Mouse (Mus musculus) adrenal gland, postnatal 10 days (tissue): ENCODE data around the gene Slc38a4. TPM values are rescaled to one million over a fixed set of nuclear protein-coding genes. Genes with fewer than 3 reads are reported as not detected.
A peak's percentile ranks its signal among the peaks of the same experiment; 100 is the strongest.

Experiments
- DNase-seq: peaks from one replicate; pipeline ENCODE4 v3.0.0; 2021; ENCODE audit warnings: mixed read lengths
- total RNA-seq, 2 experiments: library from RNA; stranded (reverse); gene quantifications; 2 replicates each; pipeline ENCODE4 v1.2.3; 2021

Gene Slc38a4
- total RNA-seq, 2 experiments from 2014 or later: 47.6 to 103 TPM

DNA sequence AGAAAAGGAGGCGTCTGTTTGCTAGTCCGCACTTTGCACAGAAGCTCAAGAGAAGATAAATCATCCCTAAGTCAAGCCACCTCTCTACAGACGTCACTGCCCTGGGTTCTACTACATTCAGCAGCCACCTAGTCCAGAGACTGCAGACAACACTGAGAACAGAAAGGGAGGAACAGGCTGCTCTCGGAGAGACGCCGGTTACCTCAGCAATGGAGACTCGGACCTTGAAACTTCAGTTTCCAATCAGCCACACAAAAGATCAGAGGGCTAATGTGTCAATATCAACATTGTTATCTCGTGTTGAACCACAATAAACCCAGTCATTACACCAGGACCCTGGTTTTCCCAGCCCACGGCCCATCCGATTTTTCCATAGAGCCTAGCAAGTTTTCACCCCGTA, 36.4 kb downstream of the Slc38a4 start:
- DNase-seq: no peak

DNA sequence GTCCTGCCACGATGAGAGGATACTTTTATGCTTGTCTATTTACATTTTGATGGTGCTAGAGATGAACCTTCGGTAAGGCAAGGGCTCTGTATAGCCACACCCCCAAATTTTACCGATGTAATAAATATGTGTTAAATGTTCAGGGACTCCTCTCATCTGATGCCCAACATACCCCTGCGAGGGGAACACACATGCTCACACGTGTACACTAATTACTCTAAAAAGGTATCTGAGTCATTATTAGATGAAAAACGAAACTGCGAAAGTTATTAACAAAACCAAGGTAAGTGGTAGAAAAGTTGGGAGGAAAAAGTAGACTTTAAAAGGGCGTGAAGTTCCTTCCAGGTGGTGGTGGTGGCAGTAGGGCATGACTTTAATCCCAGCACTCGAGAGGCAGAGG, 38.6 kb downstream of the Slc38a4 start:
- DNase-seq: no peak

DNA sequence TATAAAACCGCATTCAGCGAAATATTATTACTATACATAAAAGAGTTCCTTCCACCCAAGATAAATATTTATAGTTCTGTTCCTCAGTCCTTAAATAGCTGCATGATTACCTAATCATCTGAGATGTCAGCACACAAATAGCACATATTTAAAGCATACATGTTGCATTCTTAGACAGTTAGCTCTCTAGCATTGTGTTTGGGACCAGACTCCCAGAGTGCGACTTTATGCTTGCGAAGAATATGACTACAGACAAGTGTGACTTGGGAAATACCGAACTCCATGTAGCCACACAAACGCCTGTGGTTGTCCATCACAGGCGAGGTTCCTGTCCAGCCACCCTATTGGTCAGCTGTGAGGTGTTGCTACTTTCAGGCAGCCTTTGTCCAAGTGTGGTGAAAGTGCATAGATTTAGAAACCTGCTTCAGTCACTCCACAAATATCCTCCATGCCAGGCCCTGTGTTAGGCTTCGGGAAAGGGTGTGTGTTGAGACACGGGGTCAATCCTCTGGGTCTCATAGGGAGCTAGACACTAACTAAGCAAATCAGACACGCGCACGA, 40.6 kb downstream of the Slc38a4 start:
- peak; percentile 13 for DNase-seq

- DNase-seq: no peak
Observed at GRCm38 (mm10) chr15:97011599-97012372, 44.0 kb downstream of the Slc38a4 start.

- no peak for DNase-seq
Observed at GRCm38 (mm10) chr15:97009271-97009670, 46.5 kb downstream of the Slc38a4 start.

GRCm38 (mm10) chr15:97005631-97006234, 50.0 kb downstream of the Slc38a4 start:
- DNase-seq: no peak

GRCm38 (mm10) chr15:97004525-97004867, 51.3 kb downstream of the Slc38a4 start:
- DNase-seq: no peak

DNA sequence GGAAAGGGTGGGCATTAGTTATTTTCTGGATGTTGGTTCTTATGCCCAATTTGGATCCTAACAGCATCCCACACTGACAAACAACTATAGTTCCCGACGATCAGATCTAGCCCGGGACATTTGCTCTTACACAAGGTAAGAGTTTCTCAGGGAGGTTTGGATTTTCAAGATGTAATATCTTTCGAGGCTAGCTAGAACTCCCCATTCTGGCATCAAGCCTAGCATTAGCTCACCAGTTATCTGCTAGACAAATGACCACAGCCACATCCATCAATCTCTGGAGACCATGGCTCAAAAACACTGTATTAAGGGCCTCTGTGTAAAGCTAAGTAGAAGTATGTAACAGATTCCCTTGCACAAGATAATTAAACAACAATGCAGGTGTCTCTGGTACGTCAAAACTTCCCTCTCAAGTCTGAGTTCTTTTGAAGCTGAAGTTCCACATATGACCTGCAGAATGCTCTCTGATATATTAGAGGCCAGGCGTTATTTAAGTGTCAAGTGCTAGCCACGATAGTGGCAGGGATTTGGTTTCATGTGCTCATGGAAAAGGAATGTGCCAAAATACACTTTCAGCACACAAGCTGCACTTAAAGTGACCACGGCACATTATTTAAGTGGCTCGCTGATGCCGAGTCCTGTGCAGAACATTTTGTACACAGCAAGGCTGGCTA, 51.8 kb downstream of the Slc38a4 start:
- peak; percentile 15 for DNase-seq

GRCm38 (mm10) chr15:97003186-97003585, 52.6 kb downstream of the Slc38a4 start:
- DNase-seq: no peak

DNA sequence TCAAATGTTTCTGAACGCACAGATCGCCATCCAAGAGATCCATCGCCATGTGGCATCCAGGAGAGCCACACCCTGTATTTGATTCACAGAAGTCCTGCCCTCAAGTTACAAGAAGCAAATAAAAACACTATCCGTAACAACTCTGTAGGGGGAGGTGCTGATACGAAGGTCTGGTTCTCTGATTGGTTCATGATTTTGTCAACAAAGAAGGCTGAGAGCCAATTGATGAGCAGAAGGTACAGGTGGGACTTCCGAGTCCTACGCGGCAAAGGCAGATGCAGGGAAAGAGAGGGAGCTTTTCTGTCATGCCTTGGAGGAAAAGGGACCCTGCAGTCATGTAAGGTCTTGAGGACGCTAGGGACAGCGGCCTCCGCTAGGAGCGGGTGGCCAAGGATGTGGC, 53.0 kb downstream of the Slc38a4 start:
- DNase-seq: no peak

DNA sequence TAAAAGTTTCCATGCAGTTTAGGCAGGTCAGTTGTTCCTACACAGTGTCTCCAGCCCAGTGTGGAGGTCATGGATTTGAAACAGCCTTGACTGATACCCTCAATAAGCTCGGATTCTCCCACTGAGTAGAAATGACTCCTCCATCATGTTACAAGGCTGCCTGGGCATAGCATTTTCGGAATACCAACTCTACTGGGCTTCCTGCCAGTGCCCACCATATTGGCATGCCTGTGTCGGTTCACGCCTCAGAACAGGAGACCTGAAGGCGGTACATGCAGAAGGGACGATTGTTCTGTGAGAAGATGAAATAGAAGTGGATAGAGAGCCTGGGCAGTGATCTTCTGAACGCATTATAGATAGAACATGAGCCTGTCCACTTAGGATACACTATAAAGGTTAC, 53.9 kb downstream of the Slc38a4 start:
- no peak for DNase-seq

GRCm38 (mm10) chr15:97001416-97001815, 54.3 kb downstream of the Slc38a4 start:
- no peak for DNase-seq

- no peak for DNase-seq
Observed at GRCm38 (mm10) chr15:97000319-97001251, 55.2 kb downstream of the Slc38a4 start.

GRCm38 (mm10) chr15:96999401-96999800, 56.4 kb downstream of the Slc38a4 start:
- no peak for DNase-seq

- DNase-seq: no peak
Observed at GRCm38 (mm10) chr15:96985618-96986017, 70.1 kb downstream of the Slc38a4 start.

- DNase-seq: no peak
Observed at GRCm38 (mm10) chr15:96983581-96984330, 72.0 kb downstream of the Slc38a4 start.

DNA sequence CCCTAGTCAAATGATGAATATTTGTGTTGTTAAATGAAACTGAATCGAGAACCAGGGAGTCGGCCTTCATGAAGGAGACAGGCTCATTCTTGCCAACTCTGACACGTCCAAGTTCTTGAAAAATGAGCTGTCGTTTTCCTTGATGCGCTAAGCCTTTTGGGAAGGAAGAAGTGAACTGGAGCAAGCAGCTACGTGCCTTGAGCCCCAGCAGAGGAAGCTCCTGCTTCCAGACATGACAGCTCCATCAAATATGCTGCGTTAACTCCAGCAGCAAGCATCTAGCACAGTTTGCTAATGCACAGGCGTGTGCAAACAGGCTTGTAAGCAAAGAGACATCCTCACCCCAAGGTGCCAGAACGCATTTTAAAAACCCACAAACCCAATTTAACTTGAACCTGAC, 80.6 kb downstream of the Slc38a4 start:
- DNase-seq: no peak

- no peak for DNase-seq
Observed at GRCm38 (mm10) chr15:96974131-96974530, 81.6 kb downstream of the Slc38a4 start.

- no peak for DNase-seq
Observed at GRCm38 (mm10) chr15:96973370-96973769, 82.4 kb downstream of the Slc38a4 start.

GRCm38 (mm10) chr15:96972706-96973274, 83.0 kb downstream of the Slc38a4 start:
- DNase-seq: no peak

- no peak for DNase-seq
Observed at GRCm38 (mm10) chr15:96971906-96972305, 83.8 kb downstream of the Slc38a4 start.
